Mouse (Mus musculus): ENCODE data around the gene Thsd4. TPM values are rescaled to one million over a fixed set of nuclear protein-coding genes. Genes with fewer than 3 reads are reported as not detected.

Thsd4 gene
- 7.9 and 8.2 TPM in 2 replicates for polyA plus RNA-seq (2015; fragmentation: Nextera tagmentation; extraction: Ambion mirVana)

- Histone ChIP-seq H3K9ac (ENCODE audit: low read length) (peak within 1 kb of the TSS; percentile 74), H3K4me3 (ENCODE audit: low read length) (peak within 1 kb of the TSS; percentile 65), H3K4me2 (ENCODE audit: low read depth, low read length) (peak within 1 kb of the TSS; percentile 85), H3K27ac (ENCODE audit: low read length) (no peak within 1 kb of the TSS), H3K27me3 (ENCODE audit: control insufficient read depth, insufficient read depth, low read length) (peaks cover 5% of the 10 kb centered on the region; the same call in 1 of the 2 replicates), H3K9me3 (replicated peaks; ENCODE audit: control insufficient read depth, low read length) (no peaks in the 10 kb centered on the region), H3K4me1 (ENCODE audit: control insufficient read depth, insufficient read depth, low read length) (peaks cover 40% of the 10 kb centered on the region), H3K36me3 (ENCODE audit: control insufficient read depth, insufficient read depth) (no peaks in the 10 kb centered on the region)
- ATAC-seq (replicated peaks; ENCODE audit: extremely low read depth, insufficient read depth, low FRiP score) = peak; percentile 74
- WGBS = 1% methylated on average over 49 of the region's 51 CpGs
Measured at GRCm38 (mm10) chr9:60521806-60522264, at the start of gene Thsd4. Thsd4 (minus strand) TSS chr9:60522046.

- Histone ChIP-seq H3K27me3 (ENCODE audit: control insufficient read depth, insufficient read depth, low read length) (no peaks in the 10 kb centered on the region), H3K9me3 (replicated peaks; ENCODE audit: control insufficient read depth, low read length) (peaks cover 6% of the 10 kb centered on the region; the same call in 1 of the 2 replicates), H3K4me1 (ENCODE audit: control insufficient read depth, insufficient read depth, low read length) (no peaks in the 10 kb centered on the region), H3K27ac (ENCODE audit: low read length) (no peak overlapping the region), H3K36me3 (ENCODE audit: control insufficient read depth, insufficient read depth) (no peaks in the 10 kb centered on the region), H3K4me3 (ENCODE audit: low read length) (no peak overlapping the region), H3K4me2 (ENCODE audit: low read depth, low read length) (no peak overlapping the region), H3K9ac (ENCODE audit: low read length) (no peak overlapping the region)
- no peak for ATAC-seq (replicated peaks; ENCODE audit: extremely low read depth, insufficient read depth, low FRiP score)
- 51% methylated on average over 4 of the region's 4 CpGs for WGBS
Measured at GRCm38 (mm10) chr9:60571041-60571440, 49.2 kb upstream of the Thsd4 start.

GRCm38 (mm10) chr9:60569366-60569765, 47.5 kb upstream of the Thsd4 start:
- peaks cover 6% of the 10 kb centered on the region; the same call in 1 of the 2 replicates for H3K9me3 ChIP-seq (replicated peaks; ENCODE audit: control insufficient read depth, low read length)
- H3K4me1 ChIP-seq (ENCODE audit: control insufficient read depth, insufficient read depth, low read length) = no peaks in the 10 kb centered on the region
- no peak overlapping the region for H3K4me2 ChIP-seq (ENCODE audit: low read depth, low read length)
- H3K9ac ChIP-seq (ENCODE audit: low read length) = no peak overlapping the region
- no peak overlapping the region for H3K4me3 ChIP-seq (ENCODE audit: low read length)
- WGBS = 64% methylated on average over 2 of the region's 2 CpGs
- H3K27ac ChIP-seq (ENCODE audit: low read length) = no peak overlapping the region
- no peak for ATAC-seq (replicated peaks; ENCODE audit: extremely low read depth, insufficient read depth, low FRiP score)
- no peaks in the 10 kb centered on the region for H3K27me3 ChIP-seq (ENCODE audit: control insufficient read depth, insufficient read depth, low read length)
- no peaks in the 10 kb centered on the region for H3K36me3 ChIP-seq (ENCODE audit: control insufficient read depth, insufficient read depth)

- H3K9me3 ChIP-seq (replicated peaks; ENCODE audit: control insufficient read depth, low read length) = no peaks in the 10 kb centered on the region
- no peaks in the 10 kb centered on the region for H3K36me3 ChIP-seq (ENCODE audit: control insufficient read depth, insufficient read depth)
- no peak overlapping the region for H3K4me2 ChIP-seq (ENCODE audit: low read depth, low read length)
- no peak for ATAC-seq (replicated peaks; ENCODE audit: extremely low read depth, insufficient read depth, low FRiP score)
- no peaks in the 10 kb centered on the region for H3K27me3 ChIP-seq (ENCODE audit: control insufficient read depth, insufficient read depth, low read length)
- no peak overlapping the region for H3K27ac ChIP-seq (ENCODE audit: low read length)
- H3K9ac ChIP-seq (ENCODE audit: low read length) = no peak overlapping the region
- H3K4me1 ChIP-seq (ENCODE audit: control insufficient read depth, insufficient read depth, low read length) = no peaks in the 10 kb centered on the region
- 88% methylated on average over 7 of the region's 7 CpGs for WGBS
- H3K4me3 ChIP-seq (ENCODE audit: low read length) = no peak overlapping the region
Measured at GRCm38 (mm10) chr9:60563809-60564208, 42.0 kb upstream of the Thsd4 start.

GRCm38 (mm10) chr9:60562443-60563371, 40.9 kb upstream of the Thsd4 start:
- ATAC-seq (replicated peaks; ENCODE audit: extremely low read depth, insufficient read depth, low FRiP score) = no peak; the same call in 1 of the 2 replicates

GRCm38 (mm10) chr9:60561641-60562289, 39.9 kb upstream of the Thsd4 start:
- Histone ChIP-seq H3K9me3 (replicated peaks; ENCODE audit: control insufficient read depth, low read length) (no peaks in the 10 kb centered on the region), H3K27ac (ENCODE audit: low read length) (no peak overlapping the region), H3K27me3 (ENCODE audit: control insufficient read depth, insufficient read depth, low read length) (no peaks in the 10 kb centered on the region), H3K36me3 (ENCODE audit: control insufficient read depth, insufficient read depth) (no peaks in the 10 kb centered on the region), H3K9ac (ENCODE audit: low read length) (no peak overlapping the region), H3K4me1 (ENCODE audit: control insufficient read depth, insufficient read depth, low read length) (no peaks in the 10 kb centered on the region), H3K4me3 (ENCODE audit: low read length) (no peak overlapping the region), H3K4me2 (ENCODE audit: low read depth, low read length) (no peak overlapping the region)
- 62% methylated on average over 9 of the region's 9 CpGs for WGBS
- ATAC-seq (replicated peaks; ENCODE audit: extremely low read depth, insufficient read depth, low FRiP score) = no peak

More at GRCm38 (mm10) chr9:60562443-60563371, 40.9 kb upstream of the Thsd4 start:
- Histone ChIP-seq H3K4me3 (ENCODE audit: low read length) (no peak overlapping the region), H3K36me3 (ENCODE audit: control insufficient read depth, insufficient read depth) (no peaks in the 10 kb centered on the region), H3K4me2 (ENCODE audit: low read depth, low read length) (peak overlapping the region; percentile 7; the same call in 1 of the 2 replicates), H3K9me3 (replicated peaks; ENCODE audit: control insufficient read depth, low read length) (no peaks in the 10 kb centered on the region), H3K4me1 (ENCODE audit: control insufficient read depth, insufficient read depth, low read length) (no peaks in the 10 kb centered on the region), H3K27me3 (ENCODE audit: control insufficient read depth, insufficient read depth, low read length) (no peaks in the 10 kb centered on the region), H3K9ac (ENCODE audit: low read length) (no peak overlapping the region), H3K27ac (ENCODE audit: low read length) (no peak overlapping the region)
- 56% methylated on average over 20 of the region's 20 CpGs for WGBS

- H3K27ac ChIP-seq (ENCODE audit: low read length) = no peak overlapping the region
- no peaks in the 10 kb centered on the region for H3K27me3 ChIP-seq (ENCODE audit: control insufficient read depth, insufficient read depth, low read length)
- no peaks in the 10 kb centered on the region for H3K36me3 ChIP-seq (ENCODE audit: control insufficient read depth, insufficient read depth)
- H3K4me3 ChIP-seq (ENCODE audit: low read length) = no peak overlapping the region
- H3K9me3 ChIP-seq (replicated peaks; ENCODE audit: control insufficient read depth, low read length) = no peaks in the 10 kb centered on the region
- no peak overlapping the region for H3K4me2 ChIP-seq (ENCODE audit: low read depth, low read length)
- no peaks in the 10 kb centered on the region for H3K4me1 ChIP-seq (ENCODE audit: control insufficient read depth, insufficient read depth, low read length)
- 50% methylated on average over 3 of the region's 3 CpGs for WGBS
- no peak for ATAC-seq (replicated peaks; ENCODE audit: extremely low read depth, insufficient read depth, low FRiP score)
- H3K9ac ChIP-seq (ENCODE audit: low read length) = no peak overlapping the region
Measured at GRCm38 (mm10) chr9:60558507-60558906, 36.7 kb upstream of the Thsd4 start.

- Histone ChIP-seq H3K9me3 (replicated peaks; ENCODE audit: control insufficient read depth, low read length) (no peaks in the 10 kb centered on the region), H3K4me1 (ENCODE audit: control insufficient read depth, insufficient read depth, low read length) (no peaks in the 10 kb centered on the region), H3K4me3 (ENCODE audit: low read length) (no peak overlapping the region), H3K4me2 (ENCODE audit: low read depth, low read length) (no peak overlapping the region), H3K27ac (ENCODE audit: low read length) (no peak overlapping the region), H3K36me3 (ENCODE audit: control insufficient read depth, insufficient read depth) (no peaks in the 10 kb centered on the region), H3K9ac (ENCODE audit: low read length) (no peak overlapping the region), H3K27me3 (ENCODE audit: control insufficient read depth, insufficient read depth, low read length) (no peaks in the 10 kb centered on the region)
- no peak for ATAC-seq (replicated peaks; ENCODE audit: extremely low read depth, insufficient read depth, low FRiP score)
- WGBS = 91% methylated on average over 4 of the region's 4 CpGs
Measured at GRCm38 (mm10) chr9:60551238-60551637, 29.4 kb upstream of the Thsd4 start.

GRCm38 (mm10) chr9:60548182-60548581, 26.3 kb upstream of the Thsd4 start:
- Histone ChIP-seq H3K9ac (ENCODE audit: low read length) (no peak overlapping the region), H3K36me3 (ENCODE audit: control insufficient read depth, insufficient read depth) (no peaks in the 10 kb centered on the region), H3K27ac (ENCODE audit: low read length) (no peak overlapping the region), H3K9me3 (replicated peaks; ENCODE audit: control insufficient read depth, low read length) (no peaks in the 10 kb centered on the region), H3K4me2 (ENCODE audit: low read depth, low read length) (no peak overlapping the region), H3K4me3 (ENCODE audit: low read length) (no peak overlapping the region), H3K27me3 (ENCODE audit: control insufficient read depth, insufficient read depth, low read length) (no peaks in the 10 kb centered on the region), H3K4me1 (ENCODE audit: control insufficient read depth, insufficient read depth, low read length) (peaks cover 5% of the 10 kb centered on the region; the same call in 1 of the 2 replicates)
- no peak for ATAC-seq (replicated peaks; ENCODE audit: extremely low read depth, insufficient read depth, low FRiP score)
- WGBS = 25% methylated on average over 4 of the region's 4 CpGs

All from heart, embryonic 16.5 days (tissue).